Mouse (Mus musculus) lung, embryonic 14.5 days (tissue): ENCODE data around the gene Zdhhc22. TPM values are rescaled to one million over a fixed set of nuclear protein-coding genes. Genes with fewer than 3 reads are reported as not detected.

Experiments used
- ATAC-seq: fragments of 200-750 bp; cut with Nextera tagmentation; 2 replicates; pipeline ENCODE4 v1.8.0; 2017; ENCODE audit warnings: mild to moderate bottlenecking, moderate TSS enrichment, moderate library complexity; ENCODE audit not compliant: insufficient read depth
- DNase-seq: peaks from one replicate; pipeline ENCODE4 v3.0.0-alpha.2; 2015
- H3K27ac ChIP-seq: fragments of 300-500 bp; sonication (generic); 2 replicates; pipeline ENCODE4 v1.5.1; 2014; ENCODE audit warnings: low read depth, mild to moderate bottlenecking, moderate library complexity
- H3K27me3 ChIP-seq: fragments of 300-500 bp; sonication (generic); 2 replicates; pipeline ENCODE4 v1.6.1; 2014; ENCODE audit warnings: low read length, control low read depth; ENCODE audit not compliant: insufficient read depth
- H3K36me3 ChIP-seq: fragments of 300-500 bp; sonication (generic); 2 replicates; pipeline ENCODE4 v1.6.1; 2014; ENCODE audit warnings: control low read depth; ENCODE audit not compliant: insufficient read depth
- H3K4me1 ChIP-seq: fragments of 300-500 bp; sonication (generic); 2 replicates; pipeline ENCODE4 v1.6.1; 2014; ENCODE audit warnings: antibody characterized with exemption, control low read depth; ENCODE audit not compliant: insufficient read depth
- H3K4me2 ChIP-seq: fragments of 300-500 bp; sonication (generic); 2 replicates; pipeline ENCODE4 v1.6.1; 2014; ENCODE audit warnings: mild to moderate bottlenecking
- H3K4me3 ChIP-seq: fragments of 300-500 bp; sonication (generic); 2 replicates; pipeline ENCODE4 v1.5.1; 2014; ENCODE audit warnings: low read depth, low read length
- H3K9ac ChIP-seq: fragments of 300-500 bp; sonication (generic); 2 replicates; pipeline ENCODE4 v1.6.1; 2014
- H3K9me3 ChIP-seq: fragments of 300-500 bp; sonication (generic); 2 replicates; pipeline ENCODE4 v1.6.1; 2016; ENCODE audit warnings: low read depth, low read length, control low read depth
- CTCF ChIP-seq: IDR thresholded peaks from 2 replicates; pipeline ENCODE4 v1.5.1; 2016; ENCODE audit warnings: antibody characterized with exemption, low read depth
- WGBS: fragments of 180-500 bp; shearing (Covaris S2); extraction: QIAGEN DNeasy Blood & Tissue Kit; methylation state at CpG from one replicate; pipeline ENCODE4 v1.1.7; 2014; 5-methylcytosine and 5-hydroxymethylcytosine counted together
- polyA plus RNA-seq: library from polyadenylated mRNA; unstranded; fragments of >200 nt; fragmentation: Nextera tagmentation; extraction: Ambion mirVana; gene quantifications from 2 replicates; pipeline ENCODE4 v1.2.1, GENCODE M21; 2014

The Zdhhc22 gene
- polyA plus RNA-seq, 1 experiment from 2014 or later: not detected

DNA sequence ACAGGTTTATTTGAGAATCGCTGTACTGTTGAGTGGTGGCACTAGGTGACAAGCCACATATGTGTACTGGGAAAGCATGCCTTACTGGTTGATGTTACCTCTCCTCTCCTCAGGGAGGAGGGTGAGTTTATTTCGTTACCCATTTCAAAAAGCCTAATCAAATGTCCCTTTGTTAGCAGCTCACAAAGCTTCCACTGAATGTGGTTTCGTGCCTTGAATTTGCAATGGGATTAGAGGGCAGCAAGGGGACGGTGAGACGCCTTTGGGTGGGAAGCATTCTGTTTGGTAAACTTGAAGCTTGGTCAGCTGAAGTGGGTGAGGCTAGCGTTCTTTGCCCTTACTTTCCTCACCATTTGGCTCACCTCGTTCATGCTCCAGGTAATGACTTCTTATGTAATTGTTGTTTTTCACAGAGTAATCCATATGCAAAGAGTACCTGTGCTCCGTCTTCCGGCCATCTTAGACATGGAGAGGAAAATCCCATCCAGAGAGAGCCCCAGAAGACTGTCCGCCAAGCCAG, 37.8 kb downstream of the Zdhhc22 start:
- DNase-seq (no peak), ATAC-seq (no peak)
- no peak overlapping the region for H3K27ac ChIP-seq
- no peak overlapping the region for H3K9ac ChIP-seq
- WGBS: 87% methylated on average over 10 of the region's 10 CpGs
- H3K27me3 ChIP-seq: no peaks in the 10 kb centered on the region
- no peak for TF ChIP-seq CTCF
- no peak overlapping the region for H3K4me3 ChIP-seq
- no peaks in the 10 kb centered on the region for H3K9me3 ChIP-seq
- H3K4me1 ChIP-seq: peaks cover 15% of the 10 kb centered on the region
- no peak overlapping the region for H3K4me2 ChIP-seq
- peaks cover 32% of the 10 kb centered on the region for H3K36me3 ChIP-seq

DNA sequence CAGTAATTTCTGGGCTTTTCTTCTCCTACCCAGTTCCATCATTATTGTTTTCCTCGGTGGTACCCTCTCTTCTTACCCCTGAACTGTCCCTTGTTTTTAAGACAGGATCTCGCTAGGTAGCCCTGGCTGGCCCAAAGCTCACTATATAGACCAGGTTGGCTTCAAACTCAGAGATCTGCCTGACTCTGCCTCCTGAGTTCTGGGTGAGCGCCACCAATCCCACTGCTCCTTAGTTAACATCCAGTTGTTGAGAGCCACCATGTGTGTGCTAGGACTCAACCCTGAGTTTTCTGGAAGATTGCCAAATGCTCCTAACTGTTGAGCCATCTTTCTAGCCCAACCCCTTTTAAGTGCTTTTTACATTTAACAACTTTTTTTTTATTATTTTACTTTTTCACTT, 39.3 kb downstream of the Zdhhc22 start:
- WGBS: 92% methylated on average over 3 of the region's 3 CpGs
- TF ChIP-seq CTCF: no peak
- Histone ChIP-seq H3K36me3 (peaks cover 25% of the 10 kb centered on the region), H3K4me1 (peaks cover 15% of the 10 kb centered on the region), H3K4me3 (no peak overlapping the region), H3K4me2 (no peak overlapping the region), H3K27ac (no peak overlapping the region), H3K9me3 (no peaks in the 10 kb centered on the region), H3K27me3 (no peaks in the 10 kb centered on the region), H3K9ac (no peak overlapping the region)
- DNase-seq: peak; percentile 54
- ATAC-seq: no peak

DNA sequence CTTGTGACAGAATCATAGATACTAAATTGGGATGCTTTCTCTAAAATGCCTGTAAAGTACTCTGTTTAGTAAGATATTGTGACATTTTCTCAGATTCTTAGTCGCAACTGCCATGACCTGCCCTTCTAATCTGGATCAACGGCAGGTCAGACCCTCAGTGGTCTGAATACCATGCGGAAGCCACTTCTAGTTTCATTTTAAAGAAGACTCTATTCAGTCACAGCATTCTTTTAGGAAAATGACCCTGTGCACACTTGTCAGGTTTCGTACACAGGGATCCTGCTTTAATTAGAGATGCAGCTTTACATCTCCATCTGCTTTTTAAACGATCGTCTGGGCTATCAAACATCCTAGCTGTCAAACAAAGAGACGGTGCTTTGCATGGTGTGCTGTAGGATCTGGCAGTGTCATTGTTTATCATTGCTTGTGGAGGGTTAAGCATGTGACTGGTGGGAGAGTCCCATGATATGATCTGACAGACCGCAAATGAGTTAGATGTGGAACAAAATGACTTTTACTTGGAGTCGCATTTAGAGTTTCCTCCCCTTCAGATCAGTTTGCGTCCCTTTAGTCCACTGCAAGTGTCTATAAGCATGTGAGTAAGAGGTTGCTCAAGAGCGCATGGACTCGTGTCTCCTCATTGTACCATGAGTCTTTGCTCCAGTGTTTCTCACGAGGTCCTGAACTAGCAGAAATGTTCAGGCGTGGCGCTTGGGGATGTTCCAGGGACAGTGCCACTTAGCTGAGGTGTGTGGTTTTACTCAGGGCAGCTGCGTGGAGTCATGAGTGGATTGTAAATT, 39.9 kb downstream of the Zdhhc22 start:
- no peaks in the 10 kb centered on the region for H3K9me3 ChIP-seq
- H3K36me3 ChIP-seq: peaks cover 19% of the 10 kb centered on the region
- no peak for TF ChIP-seq CTCF
- DNase-seq: no peak
- no peak overlapping the region for H3K27ac ChIP-seq
- H3K9ac ChIP-seq: no peak overlapping the region
- H3K4me3 ChIP-seq: no peak overlapping the region
- H3K27me3 ChIP-seq: no peaks in the 10 kb centered on the region
- H3K4me2 ChIP-seq: peak overlapping the region; percentile 3; the same call in 1 of the 2 replicates
- 61% methylated on average over 16 of the region's 16 CpGs for WGBS
- H3K4me1 ChIP-seq: peaks cover 15% of the 10 kb centered on the region
- no peak for ATAC-seq

DNA sequence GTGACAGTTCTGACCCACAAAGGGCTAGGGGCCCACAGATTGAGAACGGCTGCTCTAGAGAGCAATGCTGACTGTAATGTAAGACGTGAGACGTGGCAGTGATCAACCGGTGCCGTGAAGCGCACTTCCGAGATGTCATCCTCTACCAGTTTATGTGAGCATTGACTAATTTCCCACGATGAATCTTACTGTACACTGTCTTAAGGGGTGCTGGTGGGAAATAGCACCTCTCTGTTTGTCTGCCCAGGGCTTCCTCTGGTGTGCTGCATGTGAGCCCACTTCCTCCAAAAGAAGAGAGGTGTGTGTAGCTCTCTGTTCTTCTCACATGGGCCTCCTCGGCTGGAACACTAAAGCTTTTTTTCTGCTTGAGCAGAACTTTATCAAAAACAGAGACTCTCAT, 40.7 kb downstream of the Zdhhc22 start:
- Histone ChIP-seq H3K4me3 (no peak overlapping the region), H3K9ac (no peak overlapping the region; the same call in 1 of the 2 replicates), H3K9me3 (no peaks in the 10 kb centered on the region), H3K36me3 (peaks cover 13% of the 10 kb centered on the region; the same call in 1 of the 2 replicates), H3K27me3 (no peaks in the 10 kb centered on the region), H3K4me1 (peaks cover 15% of the 10 kb centered on the region), H3K4me2 (peak overlapping the region; percentile 3; the same call in 1 of the 2 replicates), H3K27ac (no peak overlapping the region; the same call in 1 of the 2 replicates)
- 56% methylated on average over 9 of the region's 9 CpGs for WGBS
- no peak for ATAC-seq
- no peak for DNase-seq
- TF ChIP-seq CTCF: no peak

DNA sequence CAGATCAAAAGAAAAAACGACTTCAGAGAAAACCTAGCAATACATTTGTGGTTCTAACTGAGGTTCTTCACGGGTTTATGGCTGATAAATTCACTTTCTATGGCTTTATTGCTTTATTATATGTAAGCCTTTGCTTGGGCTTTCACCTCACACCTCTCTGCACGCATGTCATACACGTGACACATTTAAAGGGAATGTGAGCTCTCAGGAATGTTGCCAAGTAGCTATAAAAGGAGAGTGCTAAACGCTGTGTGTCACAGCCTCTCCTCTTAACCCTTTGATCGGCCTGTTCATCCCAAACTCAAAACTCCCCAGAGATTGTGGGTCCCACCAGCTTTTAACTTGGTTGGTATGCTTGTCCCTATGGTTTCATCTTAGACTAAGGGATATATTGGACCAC, 41.6 kb downstream of the Zdhhc22 start:
- Histone ChIP-seq H3K4me3 (peak overlapping the region; percentile 71; the same call in 1 of the 2 replicates), H3K9me3 (no peaks in the 10 kb centered on the region), H3K9ac (no peak overlapping the region), H3K27me3 (no peaks in the 10 kb centered on the region), H3K36me3 (peaks cover 8% of the 10 kb centered on the region; the same call in 1 of the 2 replicates), H3K4me2 (peak overlapping the region; percentile 86), H3K27ac (no peak overlapping the region), H3K4me1 (peaks cover 15% of the 10 kb centered on the region)
- no peak for ATAC-seq
- peak; percentile 80 for DNase-seq
- WGBS: 19% methylated on average over 6 of the region's 6 CpGs
- TF ChIP-seq CTCF: no peak

DNA sequence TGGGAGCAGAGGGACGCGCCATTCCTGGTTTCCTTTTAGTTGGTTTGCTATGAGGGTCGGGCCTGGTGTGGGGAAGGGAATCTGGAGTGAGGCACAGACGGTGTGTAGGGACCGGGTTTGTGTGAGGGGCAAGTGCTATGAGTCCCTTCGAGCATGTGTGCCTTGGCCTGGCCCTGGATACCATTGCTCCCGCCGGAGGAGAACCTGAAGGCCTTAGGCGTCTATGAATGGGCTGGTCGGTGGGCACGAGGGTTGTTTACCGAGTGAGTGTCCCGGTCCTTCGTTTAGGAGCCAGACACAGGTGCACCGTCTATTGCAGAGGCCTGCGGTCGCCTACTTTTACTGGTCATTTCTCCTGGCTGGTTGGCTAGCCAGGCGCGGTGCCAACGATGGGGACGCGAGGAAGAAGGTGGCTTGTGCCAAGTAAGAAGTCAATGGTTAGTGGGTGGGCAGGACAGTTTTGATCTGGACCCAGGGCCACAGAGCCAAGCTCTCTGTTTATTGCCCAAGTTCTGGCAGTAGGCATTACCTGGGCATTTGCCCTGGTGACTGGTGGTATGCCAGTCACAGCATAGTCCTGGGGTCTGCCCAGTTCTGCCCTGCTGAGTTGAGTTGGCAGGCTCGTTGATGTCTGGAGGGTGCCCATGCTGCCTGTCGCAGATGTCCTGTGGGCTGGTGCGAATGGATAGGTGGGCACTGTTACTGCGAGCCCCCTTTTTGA, 42.4 kb downstream of the Zdhhc22 start:
- peak overlapping the region; percentile 73 for H3K9ac ChIP-seq
- peak overlapping the region; percentile 86 for H3K4me2 ChIP-seq
- 15% methylated on average over 26 of the region's 26 CpGs for WGBS
- DNase-seq: peak; percentile 32
- H3K27me3 ChIP-seq: no peaks in the 10 kb centered on the region
- ATAC-seq: peak; percentile 34
- H3K9me3 ChIP-seq: no peaks in the 10 kb centered on the region
- H3K4me3 ChIP-seq: peak overlapping the region; percentile 71
- H3K36me3 ChIP-seq: 0 out of 2 replicates have a peak, but pooled peaks cover 2% of the 10 kb centered on the region
- peaks cover 15% of the 10 kb centered on the region for H3K4me1 ChIP-seq
- no peak for TF ChIP-seq CTCF
- H3K27ac ChIP-seq: peak overlapping the region; percentile 78
